Mouse (Mus musculus) hindbrain, embryonic 11.5 days (tissue): Measurements from ENCODE around the gene Fam69a. TPM values are rescaled to one million over a fixed set of nuclear protein-coding genes. Genes with fewer than 3 reads are reported as not detected.

Experiments used
- ATAC-seq: fragments of 200-750 bp; cut with Nextera tagmentation; 2 replicates; pipeline ENCODE4 v1.8.0; 2017; ENCODE audit warnings: mild to moderate bottlenecking, moderate TSS enrichment, moderate library complexity; ENCODE audit not compliant: low FRiP score
- DNase-seq: peaks from one replicate; pipeline ENCODE4 v3.0.0-alpha.2; 2015; ENCODE audit warnings: low spot score
- H3K27ac ChIP-seq: fragments of 300-500 bp; sonication (generic); 2 replicates; pipeline ENCODE4 v1.5.1; 2014; ENCODE audit warnings: mild to moderate bottlenecking, low read depth, low read length
- H3K27me3 ChIP-seq: fragments of 300-500 bp; sonication (generic); 2 replicates; pipeline ENCODE4 v1.6.1; 2014; ENCODE audit warnings: mild to moderate bottlenecking, low read length, moderate library complexity, mixed read lengths; ENCODE audit not compliant: control insufficient read depth, insufficient read depth
- H3K36me3 ChIP-seq: fragments of 300-500 bp; sonication (generic); 2 replicates; pipeline ENCODE4 v1.6.1; 2014; ENCODE audit warnings: mild to moderate bottlenecking, low read length, moderate library complexity, mixed read lengths; ENCODE audit not compliant: control insufficient read depth, insufficient read depth
- H3K4me1 ChIP-seq: fragments of 300-500 bp; sonication (generic); replicated peaks from 2 replicates; pipeline ENCODE4 v1.6.1; 2014; ENCODE audit warnings: low read length, mixed read lengths; ENCODE audit not compliant: control insufficient read depth, insufficient read depth
- H3K4me2 ChIP-seq: fragments of 300-500 bp; sonication (generic); replicated peaks from 2 replicates; pipeline ENCODE4 v1.6.1; 2014; ENCODE audit warnings: mild to moderate bottlenecking, low read depth, low read length
- H3K4me3 ChIP-seq: fragments of 300-500 bp; sonication (generic); 2 replicates; pipeline ENCODE4 v1.5.1; 2014; ENCODE audit warnings: low read depth, low read length
- H3K9ac ChIP-seq: fragments of 300-500 bp; sonication (generic); 2 replicates; pipeline ENCODE4 v1.6.1; 2014; ENCODE audit warnings: low read depth, low read length
- H3K9me3 ChIP-seq: fragments of 300-500 bp; sonication (generic); 2 replicates; pipeline ENCODE4 v1.6.1; 2016; ENCODE audit warnings: low read length; ENCODE audit not compliant: control insufficient read depth
- WGBS: fragments of 180-500 bp; shearing (Covaris S2); extraction: QIAGEN DNeasy Blood & Tissue Kit; methylation state at CpG from one replicate; pipeline ENCODE4 v1.1.7; 2014; 5-methylcytosine and 5-hydroxymethylcytosine counted together
- polyA plus RNA-seq: library from polyadenylated mRNA; unstranded; fragments of >200 nt; fragmentation: Nextera tagmentation; extraction: Ambion mirVana; gene quantifications from 2 replicates; pipeline ENCODE4 v1.2.1, GENCODE M21; 2014

Fam69a gene
- polyA plus RNA-seq, 1 experiment from 2014 or later = 24.8 TPM

GRCm38 (mm10) chr5:107995936-107996335 lies 9.1 kb upstream of the Fam69a start:
- no peak overlapping the region for H3K27ac ChIP-seq
- no peaks in the 10 kb centered on the region for H3K27me3 ChIP-seq
- H3K36me3 ChIP-seq = no peaks in the 10 kb centered on the region
- no peaks in the 10 kb centered on the region for H3K4me1 ChIP-seq
- no peak overlapping the region for H3K4me2 ChIP-seq
- H3K4me3 ChIP-seq = no peak overlapping the region
- DNase-seq = no peak
- WGBS = 82% methylated on average over 2 of the region's 2 CpGs
- no peak overlapping the region for H3K9ac ChIP-seq
- H3K9me3 ChIP-seq = no peaks in the 10 kb centered on the region
- no peak for ATAC-seq

DNA sequence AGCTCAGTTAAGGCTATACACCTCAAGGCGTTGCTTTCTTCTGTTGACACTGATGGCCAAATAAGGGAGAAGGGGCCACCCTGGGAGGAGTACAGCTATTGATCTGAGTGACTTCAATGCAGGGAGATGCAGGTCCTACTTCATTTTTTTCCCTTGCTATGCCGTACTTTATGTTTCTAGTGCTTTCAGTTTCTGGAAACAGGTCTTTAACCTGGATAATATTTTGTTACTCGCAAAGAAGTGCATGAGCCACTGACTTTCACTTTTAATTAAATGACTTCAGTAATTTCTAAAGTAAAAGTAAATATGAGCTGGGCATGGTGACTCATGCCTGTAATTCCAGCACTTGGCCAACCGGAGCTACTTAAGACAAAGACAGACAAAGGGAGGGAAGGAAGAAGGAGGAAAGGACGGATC lies 958 bp upstream of the Fam69a start:
- Histone ChIP-seq H3K27ac (peak overlapping the region; percentile 94; the same call in 1 of the 2 replicates), H3K9me3 (no peaks in the 10 kb centered on the region), H3K4me1 (no peaks in the 10 kb centered on the region), H3K9ac (peak overlapping the region; percentile 31), H3K27me3 (no peaks in the 10 kb centered on the region), H3K4me3 (peak overlapping the region; percentile 79), H3K4me2 (peak overlapping the region; percentile 78), H3K36me3 (no peaks in the 10 kb centered on the region)
- ATAC-seq = peak; percentile 31; the same call in 1 of the 2 replicates
- no peak for DNase-seq
- WGBS = 21% methylated on average over 5 of the region's 5 CpGs

DNA sequence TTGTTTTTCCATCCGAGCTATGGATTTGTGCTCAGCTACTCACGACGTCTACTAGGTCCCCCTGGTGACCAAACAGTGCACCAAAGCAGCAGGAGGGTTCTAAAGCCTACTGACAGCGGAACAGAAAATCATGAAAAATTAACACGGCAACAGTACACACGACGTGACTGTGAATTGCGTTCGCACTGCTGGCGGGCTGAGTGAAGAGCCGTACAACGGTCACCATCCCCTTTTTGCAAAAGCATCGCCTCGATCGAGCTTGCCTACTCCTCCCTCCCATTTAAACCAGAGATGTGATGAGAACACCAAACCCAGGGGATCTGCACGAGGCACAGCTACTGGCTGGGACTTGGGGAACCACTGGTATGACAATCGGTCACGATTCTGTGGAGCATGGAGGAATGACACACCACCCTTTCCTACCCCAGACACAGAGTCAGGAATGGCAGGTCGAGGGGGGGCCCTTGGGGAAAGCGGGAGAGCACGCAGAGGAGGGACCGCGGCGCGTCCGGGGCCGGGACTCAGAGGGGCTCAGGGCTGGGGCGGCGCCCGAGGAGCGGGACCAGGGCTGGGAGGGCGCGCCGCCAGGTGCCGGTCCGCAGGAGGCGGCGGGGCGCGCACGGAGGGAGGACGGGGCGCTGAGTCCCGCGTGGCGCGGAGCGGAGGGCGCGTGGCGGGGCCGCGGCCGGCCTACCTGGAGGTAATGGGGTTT lies 474 bp downstream of the Fam69a start:
- Histone ChIP-seq H3K27ac (peak overlapping the region; percentile 94), H3K27me3 (no peaks in the 10 kb centered on the region), H3K4me1 (no peaks in the 10 kb centered on the region), H3K4me2 (peak overlapping the region; percentile 78), H3K36me3 (no peaks in the 10 kb centered on the region), H3K9ac (peak overlapping the region; percentile 88), H3K4me3 (peak overlapping the region; percentile 79), H3K9me3 (no peaks in the 10 kb centered on the region)
- WGBS = under 1% methylated on average over 33 of the region's 54 CpGs
- peak; percentile 84 for ATAC-seq
- DNase-seq = peak; percentile 72

DNA sequence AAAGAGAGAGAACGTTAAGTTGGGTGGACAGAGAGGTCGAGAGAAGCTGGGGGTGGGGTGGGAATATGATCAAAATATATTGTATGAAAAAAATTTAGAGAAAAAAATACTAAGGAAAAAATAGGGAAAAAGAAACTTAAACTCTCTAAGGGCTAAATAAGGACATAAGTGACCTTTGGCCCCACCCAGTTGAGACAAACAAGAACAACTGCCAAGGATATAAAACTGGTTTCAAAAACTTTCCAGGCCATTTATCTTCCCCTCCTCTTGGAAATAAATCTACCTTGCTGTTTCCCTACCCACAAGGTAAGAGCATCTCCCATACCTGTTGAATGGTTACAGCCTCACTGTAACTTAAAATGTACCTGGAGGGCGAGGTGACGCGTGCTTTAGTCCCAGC lies 2.9 kb downstream of the Fam69a start:
- WGBS = 92% methylated on average over 5 of the region's 5 CpGs
- H3K4me2 ChIP-seq = no peak overlapping the region
- H3K4me3 ChIP-seq = no peak overlapping the region
- ATAC-seq = no peak
- H3K9ac ChIP-seq = no peak overlapping the region
- H3K36me3 ChIP-seq = no peaks in the 10 kb centered on the region
- no peaks in the 10 kb centered on the region for H3K27me3 ChIP-seq
- no peaks in the 10 kb centered on the region for H3K4me1 ChIP-seq
- H3K27ac ChIP-seq = no peak overlapping the region
- H3K9me3 ChIP-seq = no peaks in the 10 kb centered on the region
- no peak for DNase-seq

GRCm38 (mm10) chr5:107982016-107982415 lies 4.9 kb downstream of the Fam69a start:
- 85% methylated on average over 3 of the region's 3 CpGs for WGBS
- H3K9ac ChIP-seq = no peak overlapping the region
- H3K9me3 ChIP-seq = no peaks in the 10 kb centered on the region
- H3K36me3 ChIP-seq = no peaks in the 10 kb centered on the region
- ATAC-seq = no peak
- no peaks in the 10 kb centered on the region for H3K4me1 ChIP-seq
- no peak overlapping the region for H3K27ac ChIP-seq
- H3K27me3 ChIP-seq = no peaks in the 10 kb centered on the region
- DNase-seq = no peak
- H3K4me3 ChIP-seq = no peak overlapping the region
- H3K4me2 ChIP-seq = no peak overlapping the region

GRCm38 (mm10) chr5:107979901-107980300 lies 7.0 kb downstream of the Fam69a start:
- no peak for DNase-seq
- H3K4me3 ChIP-seq = no peak overlapping the region
- no peak for ATAC-seq
- no peaks in the 10 kb centered on the region for H3K36me3 ChIP-seq
- no peak overlapping the region for H3K4me2 ChIP-seq
- no peak overlapping the region for H3K27ac ChIP-seq
- H3K27me3 ChIP-seq = no peaks in the 10 kb centered on the region
- H3K4me1 ChIP-seq = no peaks in the 10 kb centered on the region
- no peak overlapping the region for H3K9ac ChIP-seq
- H3K9me3 ChIP-seq = no peaks in the 10 kb centered on the region
- 82% methylated on average over 1 of the region's 1 CpGs for WGBS

DNA sequence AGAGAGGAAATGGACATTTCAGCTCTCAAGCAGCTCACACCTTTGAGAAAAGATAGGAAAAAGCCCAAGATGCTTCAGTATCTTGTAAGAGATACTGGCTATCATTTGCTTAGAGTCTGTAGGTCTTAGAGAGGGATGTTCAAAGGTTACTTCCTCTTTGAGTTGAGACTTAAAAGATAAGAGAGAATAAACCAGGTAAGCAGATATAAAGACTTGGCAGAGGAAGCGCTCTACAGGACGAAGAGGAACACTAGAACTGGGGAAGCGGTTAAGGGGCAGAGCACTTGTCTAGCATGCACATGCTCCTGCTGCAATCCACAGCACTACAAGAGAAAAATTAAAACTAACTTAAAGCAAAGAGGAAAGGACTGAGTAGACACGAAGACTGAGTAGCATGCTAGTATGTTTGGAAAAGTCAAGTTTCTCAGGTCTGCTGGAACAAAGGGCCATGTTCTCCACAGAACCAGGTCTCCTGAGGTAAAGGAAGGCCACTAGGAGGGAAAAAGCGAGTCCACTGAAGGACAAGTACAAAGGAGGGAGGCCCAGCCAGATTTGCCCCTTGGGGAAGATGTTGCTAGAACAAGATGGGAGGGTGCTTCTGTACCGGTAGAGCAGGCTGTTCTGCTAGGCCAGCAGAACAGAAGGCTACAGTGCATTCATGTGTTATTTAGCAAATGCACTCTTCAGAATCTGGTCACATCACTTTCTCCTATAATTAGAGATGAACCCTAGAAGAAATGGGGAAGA lies 8.4 kb downstream of the Fam69a start:
- Histone ChIP-seq H3K4me1 (no peaks in the 10 kb centered on the region), H3K4me2 (no peak overlapping the region), H3K27ac (no peak overlapping the region), H3K9ac (no peak overlapping the region), H3K36me3 (no peaks in the 10 kb centered on the region), H3K4me3 (no peak overlapping the region), H3K27me3 (no peaks in the 10 kb centered on the region), H3K9me3 (no peaks in the 10 kb centered on the region)
- DNase-seq = no peak
- no peak for ATAC-seq
- WGBS = 91% methylated on average over 6 of the region's 6 CpGs

DNA sequence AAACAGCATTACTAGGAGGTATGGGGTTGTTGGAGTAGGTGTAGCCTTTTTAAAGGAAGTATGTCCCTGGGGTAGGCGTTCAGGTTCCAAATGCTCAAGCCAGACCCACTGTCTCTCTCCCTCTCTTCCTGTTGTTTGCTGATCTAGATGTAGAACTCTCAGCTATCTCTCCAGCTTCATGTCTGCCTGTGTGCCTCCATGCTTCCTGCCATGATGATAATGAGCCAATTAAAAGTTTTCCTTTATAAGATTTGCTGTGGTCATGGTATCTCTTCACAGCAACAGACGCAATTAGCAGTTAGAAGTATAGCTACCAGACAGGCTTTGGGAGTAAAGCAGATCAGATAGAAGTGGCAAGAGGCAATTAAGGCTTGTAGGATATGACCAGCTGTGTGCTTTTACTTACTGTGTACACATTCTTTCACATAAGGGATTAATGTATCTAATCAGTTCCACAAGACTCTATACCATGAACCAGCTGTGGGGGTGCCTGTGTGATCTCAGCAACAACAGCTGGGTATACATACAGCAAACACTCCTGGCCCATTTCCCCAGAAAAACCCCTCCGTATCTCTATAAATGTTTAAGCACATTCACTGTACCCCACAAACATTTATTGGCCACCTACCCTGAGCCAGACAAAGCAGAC lies 9.1 kb downstream of the Fam69a start:
- Histone ChIP-seq H3K4me3 (no peak overlapping the region), H3K9me3 (no peaks in the 10 kb centered on the region), H3K4me2 (no peak overlapping the region), H3K27me3 (no peaks in the 10 kb centered on the region), H3K9ac (no peak overlapping the region), H3K36me3 (no peaks in the 10 kb centered on the region), H3K4me1 (no peaks in the 10 kb centered on the region), H3K27ac (no peak overlapping the region)
- WGBS = 92% methylated on average over 3 of the region's 3 CpGs
- no peak for ATAC-seq
- no peak for DNase-seq
